Mouse (Mus musculus): ENCODE measurements around the gene Tgm2. TPM values are rescaled to one million over a fixed set of nuclear protein-coding genes. Genes with fewer than 3 reads are reported as not detected.
A peak's percentile ranks its signal among the peaks of the same experiment; 100 is the strongest.

Tgm2 gene
- 1.7 and 7.0 TPM in 2 replicates for polyA plus RNA-seq (2014; fragmentation: Nextera tagmentation; extraction: Ambion mirVana)

DNA sequence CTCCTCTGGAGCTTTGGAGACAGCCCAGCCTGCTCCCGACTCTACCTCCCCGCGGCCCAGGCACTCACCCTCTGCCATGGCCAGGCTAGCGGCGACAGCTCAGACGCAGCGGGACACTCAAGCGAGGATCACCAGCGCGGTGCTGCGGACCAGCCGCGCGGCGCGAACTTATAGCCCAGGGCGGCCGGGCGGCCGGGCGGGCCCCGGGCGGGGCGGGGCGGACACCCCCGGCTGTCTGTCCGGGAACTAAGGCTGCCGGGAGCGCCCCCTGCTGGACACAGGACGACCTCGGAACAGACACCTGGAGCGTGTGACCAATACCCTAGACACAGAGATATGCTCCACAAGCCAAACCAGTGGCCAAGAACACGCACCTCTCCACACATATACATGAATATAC is at the start of gene Tgm2:
TSS of gene Tgm2 (minus strand) at position 214 of the 400 bp plus-strand sequence.
- no peaks in the 10 kb centered on the region for H3K27me3 ChIP-seq (ENCODE audit: control insufficient read depth, insufficient read depth, low read length)
- peak within 1 kb of the TSS; percentile 40 for H3K4me2 ChIP-seq (ENCODE audit: low read depth, low read length)
- H3K4me1 ChIP-seq (ENCODE audit: control insufficient read depth, insufficient read depth, low read length): 0 out of 2 replicates have a peak, but pooled peaks cover 4% of the 10 kb centered on the region
- peak within 1 kb of the TSS; percentile 4; the same call in 1 of the 2 replicates for H3K9ac ChIP-seq (replicated peaks; ENCODE audit: low read depth, low read length)
- H3K27ac ChIP-seq (ENCODE audit: low read depth, low read length): no peak within 1 kb of the TSS
- no peaks in the 10 kb centered on the region for H3K36me3 ChIP-seq (ENCODE audit: control insufficient read depth, insufficient read depth, low read length)
- H3K9me3 ChIP-seq (ENCODE audit: control insufficient read depth, low read length): 0 out of 2 replicates have a peak, but pooled peaks cover 2% of the 10 kb centered on the region
- peak; percentile 69; the same call in 1 of the 2 replicates for ATAC-seq (ENCODE audit: low read depth)
- under 1% methylated on average over 33 of the region's 33 CpGs for WGBS
- H3K4me3 ChIP-seq (ENCODE audit: low read depth, low read length): peak within 1 kb of the TSS; percentile 21

DNA sequence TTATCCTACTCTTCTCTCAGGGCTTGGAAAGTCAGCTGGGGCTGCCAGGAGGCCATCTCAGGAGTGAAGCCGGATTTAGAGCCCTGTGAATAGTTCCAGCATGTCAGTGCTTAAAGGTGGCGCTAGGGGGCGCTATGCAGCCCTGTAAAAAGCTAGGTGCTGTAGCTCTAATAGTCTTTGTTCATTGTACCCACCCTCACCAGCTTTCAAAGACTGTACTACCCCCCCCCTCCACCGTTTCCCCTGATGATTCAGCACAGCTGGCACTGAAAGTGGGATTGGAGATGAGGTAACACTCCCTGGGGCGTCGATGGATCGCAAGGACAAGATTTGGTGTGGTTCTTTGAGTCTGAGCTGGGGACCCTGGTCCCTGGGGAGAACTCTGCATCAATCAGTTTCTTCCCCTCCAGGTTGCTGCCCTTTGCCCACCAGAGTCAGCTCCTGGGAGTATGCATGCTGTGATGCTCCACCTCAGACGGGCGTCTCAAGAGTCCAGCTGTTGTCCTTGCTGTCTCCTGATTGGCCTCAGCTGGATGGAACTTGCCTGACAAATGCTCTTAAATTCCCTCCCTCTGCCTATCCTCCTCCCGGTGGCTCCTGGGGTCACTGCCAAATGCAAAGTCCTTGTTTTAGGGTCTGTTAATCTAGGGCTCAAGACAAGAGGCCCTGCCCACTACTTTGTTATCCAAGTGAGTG is 48.9 kb upstream of the Tgm2 start:
- no peak overlapping the region for H3K4me2 ChIP-seq (ENCODE audit: low read depth, low read length)
- no peak overlapping the region for H3K27ac ChIP-seq (ENCODE audit: low read depth, low read length)
- no peak overlapping the region for H3K4me3 ChIP-seq (ENCODE audit: low read depth, low read length)
- no peak overlapping the region for H3K9ac ChIP-seq (replicated peaks; ENCODE audit: low read depth, low read length)
- H3K9me3 ChIP-seq (ENCODE audit: control insufficient read depth, low read length): no peaks in the 10 kb centered on the region
- ATAC-seq (ENCODE audit: low read depth): peak; percentile 28; the same call in 1 of the 2 replicates
- 14% methylated on average over 10 of the region's 10 CpGs for WGBS
- peaks cover 11% of the 10 kb centered on the region for H3K4me1 ChIP-seq (ENCODE audit: control insufficient read depth, insufficient read depth, low read length)
- no peaks in the 10 kb centered on the region for H3K27me3 ChIP-seq (ENCODE audit: control insufficient read depth, insufficient read depth, low read length)
- H3K36me3 ChIP-seq (ENCODE audit: control insufficient read depth, insufficient read depth, low read length): no peaks in the 10 kb centered on the region

DNA sequence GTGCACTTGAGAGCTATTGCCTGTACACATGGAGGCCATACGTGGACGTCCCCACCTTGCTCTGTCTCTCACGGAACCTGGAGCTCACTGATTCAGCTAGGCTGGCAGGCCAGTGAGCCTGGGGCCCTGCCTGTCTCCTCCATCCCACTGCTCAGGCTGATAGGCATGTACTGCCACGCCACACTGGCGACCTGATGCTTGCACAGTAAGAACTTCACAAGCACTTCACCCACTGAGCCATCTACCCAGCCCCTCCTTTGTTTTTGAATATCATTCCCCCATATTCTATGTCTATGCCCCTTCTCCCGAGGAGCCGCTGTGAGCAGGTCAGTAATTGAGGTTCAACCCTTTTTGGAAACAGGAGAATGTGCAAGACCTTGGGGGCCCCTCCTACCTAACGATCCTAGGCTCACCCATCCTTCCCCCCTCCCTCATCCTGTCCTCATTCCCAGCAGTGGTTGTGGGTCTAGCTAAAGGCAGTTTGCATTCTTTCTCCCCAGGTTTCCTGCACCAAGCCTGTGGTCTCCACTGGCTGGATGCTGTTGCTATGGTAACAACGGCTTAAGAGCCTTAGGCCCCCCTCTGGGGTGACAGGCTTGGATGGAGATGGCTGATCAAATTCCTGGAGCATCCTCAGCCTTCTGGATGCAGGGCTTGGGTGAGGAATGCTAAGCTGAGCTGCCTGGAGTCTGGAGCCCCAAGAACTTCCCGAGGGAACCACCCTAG is 47.5 kb upstream of the Tgm2 start:
- peaks cover 11% of the 10 kb centered on the region for H3K4me1 ChIP-seq (ENCODE audit: control insufficient read depth, insufficient read depth, low read length)
- 37% methylated on average over 10 of the region's 10 CpGs for WGBS
- H3K36me3 ChIP-seq (ENCODE audit: control insufficient read depth, insufficient read depth, low read length): no peaks in the 10 kb centered on the region
- peak overlapping the region; percentile 66 for H3K27ac ChIP-seq (ENCODE audit: low read depth, low read length)
- H3K4me3 ChIP-seq (ENCODE audit: low read depth, low read length): no peak overlapping the region
- no peak overlapping the region for H3K9ac ChIP-seq (replicated peaks; ENCODE audit: low read depth, low read length)
- no peak overlapping the region for H3K4me2 ChIP-seq (ENCODE audit: low read depth, low read length)
- peak; percentile 60 for ATAC-seq (ENCODE audit: low read depth)
- no peaks in the 10 kb centered on the region for H3K27me3 ChIP-seq (ENCODE audit: control insufficient read depth, insufficient read depth, low read length)
- H3K9me3 ChIP-seq (ENCODE audit: control insufficient read depth, low read length): no peaks in the 10 kb centered on the region

DNA sequence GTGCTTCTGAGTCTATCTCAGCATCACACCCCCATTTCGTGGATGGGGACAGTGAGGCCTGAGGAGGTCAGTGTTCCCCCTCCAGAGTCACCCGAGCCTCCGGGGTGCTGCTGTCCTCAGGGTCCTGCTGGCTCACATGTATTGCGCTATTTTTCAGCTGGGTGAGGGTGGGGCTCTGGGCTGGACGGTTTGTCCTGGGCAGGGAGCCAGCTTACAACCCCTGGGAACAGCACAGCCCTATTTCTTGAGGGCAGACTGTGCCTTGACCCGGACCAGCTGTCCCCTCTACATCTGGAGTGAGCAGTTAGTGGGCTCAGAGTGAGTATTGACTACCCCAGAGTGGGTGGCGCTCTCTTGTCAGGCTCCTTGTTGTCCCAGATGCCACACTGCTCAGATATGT is 44.9 kb upstream of the Tgm2 start:
- ATAC-seq (ENCODE audit: low read depth): no peak
- Histone ChIP-seq H3K27ac (ENCODE audit: low read depth, low read length) (no peak overlapping the region), H3K4me3 (ENCODE audit: low read depth, low read length) (no peak overlapping the region), H3K27me3 (ENCODE audit: control insufficient read depth, insufficient read depth, low read length) (no peaks in the 10 kb centered on the region), H3K36me3 (ENCODE audit: control insufficient read depth, insufficient read depth, low read length) (no peaks in the 10 kb centered on the region), H3K9ac (replicated peaks; ENCODE audit: low read depth, low read length) (no peak overlapping the region), H3K4me2 (ENCODE audit: low read depth, low read length) (no peak overlapping the region), H3K9me3 (ENCODE audit: control insufficient read depth, low read length) (no peaks in the 10 kb centered on the region), H3K4me1 (ENCODE audit: control insufficient read depth, insufficient read depth, low read length) (peaks cover 14% of the 10 kb centered on the region)
- WGBS: 51% methylated on average over 7 of the region's 7 CpGs

DNA sequence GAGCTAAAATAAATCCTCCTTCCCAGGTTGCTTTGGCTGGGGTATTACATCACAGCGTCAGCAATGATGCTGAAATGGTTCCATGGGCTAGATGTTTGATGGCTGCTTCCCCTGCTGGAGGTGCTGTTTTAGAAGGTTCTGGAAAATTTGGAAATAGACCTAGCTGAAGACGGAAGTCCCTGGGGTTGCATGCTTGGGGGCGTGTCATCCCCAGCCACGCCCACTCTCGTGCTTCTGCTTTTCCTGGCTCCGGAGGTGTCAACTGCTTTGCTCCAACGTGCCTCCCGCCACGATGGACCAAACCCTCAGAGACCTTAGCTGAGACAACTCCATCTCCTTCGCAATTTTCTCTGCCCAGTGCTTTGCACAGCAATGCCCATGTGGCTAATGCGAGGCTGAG is 43.2 kb upstream of the Tgm2 start:
- Histone ChIP-seq H3K9ac (replicated peaks; ENCODE audit: low read depth, low read length) (no peak overlapping the region), H3K4me2 (ENCODE audit: low read depth, low read length) (no peak overlapping the region), H3K4me1 (ENCODE audit: control insufficient read depth, insufficient read depth, low read length) (peaks cover 14% of the 10 kb centered on the region), H3K4me3 (ENCODE audit: low read depth, low read length) (no peak overlapping the region), H3K9me3 (ENCODE audit: control insufficient read depth, low read length) (no peaks in the 10 kb centered on the region), H3K27me3 (ENCODE audit: control insufficient read depth, insufficient read depth, low read length) (no peaks in the 10 kb centered on the region), H3K36me3 (ENCODE audit: control insufficient read depth, insufficient read depth, low read length) (no peaks in the 10 kb centered on the region), H3K27ac (ENCODE audit: low read depth, low read length) (no peak overlapping the region)
- no peak for ATAC-seq (ENCODE audit: low read depth)
- 76% methylated on average over 11 of the region's 11 CpGs for WGBS

DNA sequence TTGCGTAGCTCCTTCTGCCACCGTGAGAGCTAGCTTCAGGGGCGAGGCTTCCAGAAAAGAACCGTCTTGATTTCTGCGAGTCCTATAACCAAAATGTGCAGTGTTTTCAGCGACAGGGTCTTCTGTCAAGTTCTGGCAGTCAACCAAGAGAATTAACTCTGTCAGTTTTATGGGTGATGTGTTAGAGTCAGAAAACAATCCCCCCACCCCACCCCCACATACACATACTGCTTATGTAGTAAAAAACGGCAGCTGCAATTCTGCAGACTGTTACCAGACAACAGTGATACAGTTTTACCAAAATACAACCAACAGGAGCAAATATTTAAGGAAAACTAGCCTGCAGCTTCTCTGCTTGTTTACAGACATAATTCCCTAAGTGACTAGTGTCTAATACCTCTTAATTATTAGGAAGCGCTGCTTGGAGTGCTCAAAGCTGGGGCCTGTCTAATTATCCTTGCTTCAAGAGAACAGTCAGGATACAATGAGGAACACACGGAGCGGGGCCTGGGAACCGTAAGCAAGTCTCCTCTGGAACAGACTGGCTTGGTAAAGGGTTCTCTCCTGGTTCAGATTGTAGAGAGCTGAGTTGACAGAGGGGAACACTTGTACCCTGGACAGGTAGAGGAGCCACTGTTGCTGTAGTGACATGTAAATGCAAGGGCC is 40.1 kb upstream of the Tgm2 start:
- ATAC-seq (ENCODE audit: low read depth): no peak
- no peak overlapping the region for H3K4me3 ChIP-seq (ENCODE audit: low read depth, low read length)
- H3K9me3 ChIP-seq (ENCODE audit: control insufficient read depth, low read length): no peaks in the 10 kb centered on the region
- H3K9ac ChIP-seq (replicated peaks; ENCODE audit: low read depth, low read length): no peak overlapping the region
- H3K36me3 ChIP-seq (ENCODE audit: control insufficient read depth, insufficient read depth, low read length): no peaks in the 10 kb centered on the region
- H3K4me1 ChIP-seq (ENCODE audit: control insufficient read depth, insufficient read depth, low read length): peaks cover 6% of the 10 kb centered on the region; the same call in 1 of the 2 replicates
- H3K27me3 ChIP-seq (ENCODE audit: control insufficient read depth, insufficient read depth, low read length): no peaks in the 10 kb centered on the region
- whole genome bisulfite sequencing: 50% methylated on average over 11 of the region's 11 CpGs
- H3K27ac ChIP-seq (ENCODE audit: low read depth, low read length): peak overlapping the region; percentile 25; the same call in 1 of the 2 replicates
- no peak overlapping the region for H3K4me2 ChIP-seq (ENCODE audit: low read depth, low read length)

DNA sequence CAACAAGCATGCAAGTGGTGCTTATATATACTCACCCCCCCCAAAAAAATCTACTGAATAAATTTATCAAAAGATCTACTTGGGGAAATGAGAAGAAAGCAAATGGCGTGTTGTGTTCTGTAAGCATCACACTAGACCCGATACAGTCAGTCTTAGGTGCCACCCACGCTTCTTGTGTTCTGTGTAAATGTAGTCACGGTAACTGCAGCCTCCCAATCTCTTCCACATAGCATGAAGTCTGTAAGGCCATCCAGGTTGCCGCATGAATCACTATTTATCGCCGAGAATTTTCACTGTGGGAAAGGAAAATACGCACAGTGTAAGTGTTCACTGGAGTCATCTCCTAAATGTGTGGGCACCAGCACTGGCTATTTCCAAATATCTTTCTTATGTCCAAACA is 37.0 kb upstream of the Tgm2 start:
- no peaks in the 10 kb centered on the region for H3K9me3 ChIP-seq (ENCODE audit: control insufficient read depth, low read length)
- H3K27me3 ChIP-seq (ENCODE audit: control insufficient read depth, insufficient read depth, low read length): no peaks in the 10 kb centered on the region
- H3K4me1 ChIP-seq (ENCODE audit: control insufficient read depth, insufficient read depth, low read length): peaks cover 17% of the 10 kb centered on the region
- no peak overlapping the region for H3K4me2 ChIP-seq (ENCODE audit: low read depth, low read length)
- no peak for ATAC-seq (ENCODE audit: low read depth)
- no peak overlapping the region for H3K9ac ChIP-seq (replicated peaks; ENCODE audit: low read depth, low read length)
- no peaks in the 10 kb centered on the region for H3K36me3 ChIP-seq (ENCODE audit: control insufficient read depth, insufficient read depth, low read length)
- 88% methylated on average over 8 of the region's 8 CpGs for WGBS
- no peak overlapping the region for H3K4me3 ChIP-seq (ENCODE audit: low read depth, low read length)
- H3K27ac ChIP-seq (ENCODE audit: low read depth, low read length): no peak overlapping the region

DNA sequence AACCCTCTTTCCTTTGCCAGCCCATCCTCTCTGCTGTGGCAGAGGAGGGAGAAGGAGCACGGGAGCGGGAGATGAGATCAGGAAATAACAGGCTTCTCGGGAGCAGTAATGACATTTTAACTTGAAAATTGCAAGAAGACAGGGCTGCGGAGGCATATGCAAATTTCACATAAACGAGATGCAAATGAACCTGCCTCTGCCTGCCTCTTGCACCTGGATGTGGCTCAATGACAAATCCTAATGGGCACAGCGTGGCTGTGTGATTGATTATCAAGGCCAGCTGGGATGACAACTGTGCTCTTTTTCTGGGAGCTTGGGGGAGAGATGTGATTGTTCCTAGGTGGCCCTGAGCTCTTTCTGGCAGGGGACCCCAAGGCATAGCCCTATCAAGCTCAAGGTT is 35.7 kb upstream of the Tgm2 start:
- Histone ChIP-seq H3K27ac (ENCODE audit: low read depth, low read length) (peak overlapping the region; percentile 71; the same call in 1 of the 2 replicates), H3K4me1 (ENCODE audit: control insufficient read depth, insufficient read depth, low read length) (peaks cover 23% of the 10 kb centered on the region), H3K36me3 (ENCODE audit: control insufficient read depth, insufficient read depth, low read length) (no peaks in the 10 kb centered on the region), H3K4me3 (ENCODE audit: low read depth, low read length) (no peak overlapping the region), H3K27me3 (ENCODE audit: control insufficient read depth, insufficient read depth, low read length) (no peaks in the 10 kb centered on the region), H3K4me2 (ENCODE audit: low read depth, low read length) (no peak overlapping the region), H3K9me3 (ENCODE audit: control insufficient read depth, low read length) (no peaks in the 10 kb centered on the region), H3K9ac (replicated peaks; ENCODE audit: low read depth, low read length) (no peak overlapping the region; the same call in 1 of the 2 replicates)
- no peak; the same call in 1 of the 2 replicates for ATAC-seq (ENCODE audit: low read depth)
- 22% methylated on average over 6 of the region's 6 CpGs for WGBS

All from neural tube, embryonic 14.5 days (tissue).